Mouse (Mus musculus) right cerebral cortex, postnatal 14 days (tissue): Measurements from ENCODE around the gene Pla2r1.

Experiments
- DNase-seq: peaks from one replicate; pipeline ENCODE4 v3.0.0; 2022

Gene Pla2r1

GRCm38 (mm10) chr2:60500583-60501116 lies 52.5 kb downstream of the Pla2r1 start:
- no peak for DNase-seq

GRCm38 (mm10) chr2:60479906-60480305 lies 73.2 kb downstream of the Pla2r1 start:
- DNase-seq: no peak

GRCm38 (mm10) chr2:60478778-60479177 lies 74.3 kb downstream of the Pla2r1 start:
- DNase-seq: no peak

GRCm38 (mm10) chr2:60468901-60469770 lies 84.0 kb downstream of the Pla2r1 start:
- no peak for DNase-seq

GRCm38 (mm10) chr2:60452376-60452775 lies 100.7 kb downstream of the Pla2r1 start:
- no peak for DNase-seq

GRCm38 (mm10) chr2:60451119-60451773 lies 101.9 kb downstream of the Pla2r1 start:
- no peak for DNase-seq

- DNase-seq: no peak
These were observed 103.4 kb downstream of the Pla2r1 start for GRCm38 (mm10) chr2:60449732-60450131.

- DNase-seq: peak; percentile 57
These were observed 108.2 kb downstream of the Pla2r1 start for GRCm38 (mm10) chr2:60444711-60445509.

- no peak for DNase-seq
These were observed 109.8 kb downstream of the Pla2r1 start for GRCm38 (mm10) chr2:60443279-60443678.

GRCm38 (mm10) chr2:60441875-60442274 lies 111.2 kb downstream of the Pla2r1 start:
- DNase-seq: no peak

GRCm38 (mm10) chr2:60436802-60437201 lies 116.3 kb downstream of the Pla2r1 start:
- DNase-seq: no peak

GRCm38 (mm10) chr2:60430315-60431021 lies 122.6 kb downstream of the Pla2r1 start:
- DNase-seq: no peak

GRCm38 (mm10) chr2:60418075-60418474 lies 135.0 kb downstream of the Pla2r1 start:
- DNase-seq: peak; percentile 69

GRCm38 (mm10) chr2:60414334-60414733 lies 138.8 kb downstream of the Pla2r1 start:
- no peak for DNase-seq

- DNase-seq: no peak
These were observed 140.0 kb downstream of the Pla2r1 start for GRCm38 (mm10) chr2:60413006-60413650.

- no peak for DNase-seq
These were observed 141.9 kb downstream of the Pla2r1 start for GRCm38 (mm10) chr2:60411181-60411580.

GRCm38 (mm10) chr2:60409989-60410763 lies 142.9 kb downstream of the Pla2r1 start:
- DNase-seq: no peak

- DNase-seq: no peak
These were observed 143.9 kb downstream of the Pla2r1 start for GRCm38 (mm10) chr2:60409194-60409593.

- DNase-seq: no peak
These were observed 145.7 kb downstream of the Pla2r1 start for GRCm38 (mm10) chr2:60407387-60407786.

GRCm38 (mm10) chr2:60405431-60405830 lies 147.7 kb downstream of the Pla2r1 start:
- no peak for DNase-seq

GRCm38 (mm10) chr2:60404763-60405162 lies 148.3 kb downstream of the Pla2r1 start:
- DNase-seq: no peak
